In the genomic region with DNA sequence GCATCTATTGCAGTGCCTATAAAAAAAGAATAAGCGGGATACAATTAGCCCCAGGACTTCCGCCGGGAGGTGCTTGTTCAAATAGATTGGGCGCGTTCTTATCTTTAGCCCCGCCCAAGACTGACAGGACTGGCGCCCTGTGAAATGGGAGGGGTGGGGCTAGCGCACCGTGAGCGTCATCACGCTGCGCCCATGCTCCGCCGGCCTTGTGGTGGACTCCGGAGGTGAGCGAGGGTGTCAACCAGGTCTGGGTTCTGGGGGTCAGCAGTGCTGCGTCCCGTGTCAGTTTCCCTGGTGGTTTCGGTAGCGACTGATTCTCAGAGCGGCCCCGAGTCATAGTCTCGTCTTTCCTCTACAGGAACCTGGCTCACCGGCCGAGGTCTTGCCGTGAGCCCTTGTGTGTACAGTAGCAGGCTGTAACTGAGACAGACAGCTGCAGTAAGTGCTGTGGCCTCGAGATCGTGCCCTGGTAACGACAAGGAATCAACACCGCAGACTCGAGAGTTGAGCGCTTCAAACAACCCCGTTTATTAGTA, we compare ENCODE assay signal across 7 mouse cellular contexts. TPM values are rescaled to one million over a fixed set of nuclear protein-coding genes. Genes with fewer than 3 reads are reported as not detected.
A peak's percentile ranks its signal among the peaks of the same experiment; 100 is the strongest.
DNase-seq lines count a peak whose midpoint lies in the region; ATAC-seq lines count a peak whose summit lies in the region.

Gene Mrps17, plus strand, starts transcription at position 172 of the 536 bp plus-strand sequence.

- peak within 1 kb of the TSS; percentile 85 for H3K4me2 ChIP-seq in intestine, embryonic 16.5 days (ENCODE audit: low read depth, low read length)
- peak within 1 kb of the TSS; percentile 69 for H3K4me2 ChIP-seq in midbrain, embryonic 11.5 days

- H3K9me3 ChIP-seq in intestine, embryonic 16.5 days (ENCODE audit: control insufficient read depth, low read length), result no peaks in the 10 kb centered on the region; the same call in 1 of the 2 replicates
- H3K9me3 ChIP-seq in midbrain, embryonic 11.5 days (ENCODE audit: control insufficient read depth, low read length), result no peaks in the 10 kb centered on the region

- peak; percentile 98 for ATAC-seq in intestine, embryonic 16.5 days
- peak; percentile 97 for ATAC-seq in midbrain, embryonic 11.5 days (ENCODE audit: low FRiP score)

- peak within 1 kb of the TSS; percentile 86 for H3K9ac ChIP-seq in intestine, embryonic 16.5 days (ENCODE audit: low read depth, low read length)
- peak within 1 kb of the TSS; percentile 78 for H3K9ac ChIP-seq in midbrain, embryonic 11.5 days (ENCODE audit: low read length)

- H3K36me3 ChIP-seq in intestine, embryonic 16.5 days (ENCODE audit: control insufficient read depth, insufficient read depth, low read length), result peaks cover 8% of the 10 kb centered on the region; the same call in 1 of the 2 replicates
- H3K36me3 ChIP-seq in midbrain, embryonic 11.5 days (ENCODE audit: control insufficient read depth, insufficient read depth, low read length), result peaks cover 8% of the 10 kb centered on the region; the same call in 1 of the 2 replicates

- intact Hi-C loops in left cerebral cortex, postnatal 36 days (cut with DNase I), result no loop called here

- peaks cover 4% of the 10 kb centered on the region for H3K4me1 ChIP-seq in intestine, embryonic 16.5 days (ENCODE audit: control insufficient read depth, insufficient read depth, low read length)
- peaks cover 7% of the 10 kb centered on the region for H3K4me1 ChIP-seq in midbrain, embryonic 11.5 days (ENCODE audit: control insufficient read depth, insufficient read depth, low read length)

- WGBS in intestine, embryonic 16.5 days, result under 1% methylated on average over 33 of the region's 33 CpGs
- WGBS in midbrain, embryonic 11.5 days, result under 1% methylated on average over 33 of the region's 33 CpGs

- peak; percentile 91 for DNase-seq in adrenal gland, adult 8-10 months
- DNase-seq in embryo, embryonic 9.5 days (ENCODE audit: extremely low spot score), result peak; percentile 91
- peak; percentile 85 to 90 for DNase-seq in gastrocnemius, postnatal 4 days (ENCODE audit: low spot score in 2 of 2)
- peak; percentile 88 to 90 for DNase-seq in left cerebral cortex, postnatal 36 days (ENCODE audit: low spot score in 2 of 2)
- DNase-seq in midbrain, embryonic 11.5 days (ENCODE audit: low spot score, missing footprints), result peak; percentile 99
- DNase-seq in skeletal muscle tissue, adult 2 months (ENCODE audit: low read depth, low spot score), result peak; percentile 90

- no peaks in the 10 kb centered on the region for H3K27me3 ChIP-seq in intestine, embryonic 16.5 days (replicated peaks; ENCODE audit: control insufficient read depth, insufficient read depth, low read length)
- no peaks in the 10 kb centered on the region for H3K27me3 ChIP-seq in midbrain, embryonic 11.5 days (ENCODE audit: control insufficient read depth, insufficient read depth, low read length)

- H3K4me3 ChIP-seq in intestine, embryonic 16.5 days (ENCODE audit: low read length), result peak within 1 kb of the TSS; percentile 90
- H3K4me3 ChIP-seq in midbrain, embryonic 11.5 days (ENCODE audit: low read depth, low read length), result peak within 1 kb of the TSS; percentile 76

- peak within 1 kb of the TSS; percentile 55; the same call in 1 of the 2 replicates for H3K27ac ChIP-seq in intestine, embryonic 16.5 days (ENCODE audit: low read length)
- H3K27ac ChIP-seq in midbrain, embryonic 11.5 days (ENCODE audit: low read depth, low read length), result no peak within 1 kb of the TSS

RNA-seq across cellular contexts. Expression of gene Mrps17, which starts in this region (rescaled TPM):
- 100 to 1,000 TPM in 1 of 4 experiments, 10 to 100 TPM in 3; 88.6 to 111 (median 90.3) TPM for total RNA-seq in adrenal gland, adult 8-10 months (2022)
- 10 to 100 TPM; 87.0 to 88.3 TPM for total RNA-seq in gastrocnemius, postnatal 4 days (2021)
- polyA plus RNA-seq in intestine, embryonic 16.5 days (2015; fragmentation: Nextera tagmentation; extraction: Ambion mirVana), result 183 and 196 TPM in 2 replicates
- total RNA-seq in left cerebral cortex, postnatal 36 days (2021), result 10 to 100 TPM; 73.6 to 77.1 TPM
- 180 and 189 TPM in 2 replicates for polyA plus RNA-seq in midbrain, embryonic 11.5 days (2014; fragmentation: Nextera tagmentation; extraction: Ambion mirVana)
